Mouse (Mus musculus): Measurements from ENCODE around the gene Mrpl55. TPM values are rescaled to one million over a fixed set of nuclear protein-coding genes. Genes with fewer than 3 reads are reported as not detected.

The Mrpl55 gene
- total and polyA plus RNA-seq, 2 experiments, result 25.1 to 37.7 TPM

- H3K9ac ChIP-seq (ENCODE audit: low read depth, low read length), result no peak overlapping the region
- H3K36me3 ChIP-seq (ENCODE audit: control insufficient read depth, insufficient read depth, low read length), result no peaks in the 10 kb centered on the region
- no peak overlapping the region for H3K4me3 ChIP-seq (ENCODE audit: insufficient read depth, low read depth, low read length)
- no peaks in the 10 kb centered on the region for H3K79me2 ChIP-seq (ENCODE audit: control insufficient read depth, insufficient read depth, low read length)
- no peaks in the 10 kb centered on the region for H3K27me3 ChIP-seq (ENCODE audit: control insufficient read depth, insufficient read depth, low read length)
- TF ChIP-seq CTCF (IDR thresholded peaks at IDR 0.05; ENCODE audit: low read depth, low read length) (no peak), POLR2A (IDR thresholded peaks at IDR 0.05; ENCODE audit: extremely low read depth, insufficient read depth, low read length) (no peak)
- no peak overlapping the region for H3K27ac ChIP-seq (replicated peaks; ENCODE audit: insufficient read depth, low read depth, low read length)
- H3K4me1 ChIP-seq (ENCODE audit: control insufficient read depth, insufficient read depth, low read length), result no peaks in the 10 kb centered on the region
- WGBS, result 59% methylated on average over 10 of the region's 10 CpGs
- no peak for DNase-seq (ENCODE audit: extremely low read depth, low read depth, low spot score)
Measured at GRCm38 (mm10) chr11:59248101-59248500, 45.8 kb downstream of the Mrpl55 start.

Other genes starting within 250 kb of the Mrpl55 start
- gene Hist3h2a, start 247.8 kb upstream of the Mrpl55 start, total RNA-seq (2014; rRNA removed), result 7.8 and 8.1 TPM in 2 replicates
- gene Hist3h2a, start 247.8 kb upstream of the Mrpl55 start, polyA plus RNA-seq (2012; rRNA removed), result 2.0 and 2.7 TPM in 2 replicates
- gene Trim17, start 247.8 kb upstream of the Mrpl55 start, total RNA-seq (2014; rRNA removed), result under 0.01 TPM in 1 of 2 replicates, not detected in the other
- gene Trim17, start 247.8 kb upstream of the Mrpl55 start, polyA plus RNA-seq (2012; rRNA removed), result 0.04 TPM in 2 replicates
- gene Trim11, start 224.4 kb upstream of the Mrpl55 start, total RNA-seq (2014; rRNA removed), result 12.4 and 13.4 TPM in 2 replicates
- gene Trim11, start 224.4 kb upstream of the Mrpl55 start, polyA plus RNA-seq (2012; rRNA removed), result 14.4 and 22.4 TPM in 2 replicates
- 0.07 and 0.83 TPM in 2 replicates for gene Obscn, start 66.1 kb upstream of the Mrpl55 start, total RNA-seq (2014; rRNA removed)
- gene Obscn, start 66.1 kb upstream of the Mrpl55 start, polyA plus RNA-seq (2012; rRNA removed), result 0.02 and 0.07 TPM in 2 replicates
- 5.3 and 6.4 TPM in 2 replicates for gene Iba57, start 38.7 kb upstream of the Mrpl55 start, total RNA-seq (2014; rRNA removed)
- 6.8 and 7.3 TPM in 2 replicates for gene Iba57, start 38.7 kb upstream of the Mrpl55 start, polyA plus RNA-seq (2012; rRNA removed)
- gene Gjc2, start 19.3 kb upstream of the Mrpl55 start, total RNA-seq (2014; rRNA removed), result 0.40 and 0.46 TPM in 2 replicates
- 0.66 and 0.76 TPM in 2 replicates for gene Gjc2, start 19.3 kb upstream of the Mrpl55 start, polyA plus RNA-seq (2012; rRNA removed)
- gene Guk1, start 10.3 kb upstream of the Mrpl55 start, total RNA-seq (2014; rRNA removed), result 46.2 and 48.3 TPM in 2 replicates
- gene Guk1, start 10.3 kb upstream of the Mrpl55 start, polyA plus RNA-seq (2012; rRNA removed), result 48.7 and 69.7 TPM in 2 replicates
- gene 2310033P09Rik, start 5.8 kb downstream of the Mrpl55 start, total RNA-seq (2014; rRNA removed), result 2.6 and 3.2 TPM in 2 replicates
- 8.5 and 9.2 TPM in 2 replicates for gene 2310033P09Rik, start 5.8 kb downstream of the Mrpl55 start, polyA plus RNA-seq (2012; rRNA removed)
- gene Arf1, start 25.8 kb downstream of the Mrpl55 start, total RNA-seq (2014; rRNA removed), result 194 and 214 TPM in 2 replicates
- gene Arf1, start 25.8 kb downstream of the Mrpl55 start, polyA plus RNA-seq (2012; rRNA removed), result 319 and 336 TPM in 2 replicates
- gene Wnt3a, start 88.3 kb downstream of the Mrpl55 start, total RNA-seq (2014; rRNA removed), result not detected in 2 replicates
- not detected in 2 replicates for gene Wnt3a, start 88.3 kb downstream of the Mrpl55 start, polyA plus RNA-seq (2012; rRNA removed)
- gene Wnt9a, start 104.4 kb downstream of the Mrpl55 start, total RNA-seq (2014; rRNA removed), result 0.13 and 0.37 TPM in 2 replicates
- 0.46 TPM in 2 replicates for gene Wnt9a, start 104.4 kb downstream of the Mrpl55 start, polyA plus RNA-seq (2012; rRNA removed)
- not detected in 2 replicates for gene Prss38, start 173.2 kb downstream of the Mrpl55 start, total RNA-seq (2014; rRNA removed)
- not detected in 2 replicates for gene Prss38, start 173.2 kb downstream of the Mrpl55 start, polyA plus RNA-seq (2012; rRNA removed)
- 5.0 and 5.4 TPM in 2 replicates for gene Jmjd4, start 247.6 kb downstream of the Mrpl55 start, total RNA-seq (2014; rRNA removed)
- gene Jmjd4, start 247.6 kb downstream of the Mrpl55 start, polyA plus RNA-seq (2012; rRNA removed), result 3.8 and 4.7 TPM in 2 replicates
- gene Snap47, start 248.7 kb downstream of the Mrpl55 start, total RNA-seq (2014; rRNA removed), result 60.0 and 60.4 TPM in 2 replicates
- gene Snap47, start 248.7 kb downstream of the Mrpl55 start, polyA plus RNA-seq (2012; rRNA removed), result 70.9 and 76.3 TPM in 2 replicates

Measured in liver, adult 2 months (tissue).